Mouse (Mus musculus): ENCODE data around the gene Prkce. TPM values are rescaled to one million over a fixed set of nuclear protein-coding genes. Genes with fewer than 3 reads are reported as not detected.

Gene Prkce
- polyA plus RNA-seq, 1 experiment from 2014 or later, result 5.2 TPM

- WGBS, result 62% methylated on average over 9 of the region's 9 CpGs
- H3K27me3 ChIP-seq (replicated peaks; ENCODE audit: control insufficient read depth, insufficient read depth, low read length), result no peaks in the 10 kb centered on the region
- no peaks in the 10 kb centered on the region for H3K9me3 ChIP-seq (ENCODE audit: control insufficient read depth)
- H3K36me3 ChIP-seq (ENCODE audit: control insufficient read depth, insufficient read depth), result no peaks in the 10 kb centered on the region
- no peak for ATAC-seq
- no peak for TF ChIP-seq CTCF (IDR thresholded peaks at IDR 0.05; ENCODE audit: low read depth)
- no peak overlapping the region for H3K9ac ChIP-seq (ENCODE audit: low read depth, low read length)
- no peaks in the 10 kb centered on the region for H3K4me1 ChIP-seq (replicated peaks; ENCODE audit: control insufficient read depth, insufficient read depth, low read length)
- no peak overlapping the region for H3K4me3 ChIP-seq (ENCODE audit: low read depth, low read length)
- H3K27ac ChIP-seq (ENCODE audit: low read depth, low read length), result no peak overlapping the region
- no peak overlapping the region for H3K4me2 ChIP-seq (replicated peaks; ENCODE audit: low read depth)
Observed at GRCm38 (mm10) chr17:86214285-86214684, 46.7 kb downstream of the Prkce start.

DNA sequence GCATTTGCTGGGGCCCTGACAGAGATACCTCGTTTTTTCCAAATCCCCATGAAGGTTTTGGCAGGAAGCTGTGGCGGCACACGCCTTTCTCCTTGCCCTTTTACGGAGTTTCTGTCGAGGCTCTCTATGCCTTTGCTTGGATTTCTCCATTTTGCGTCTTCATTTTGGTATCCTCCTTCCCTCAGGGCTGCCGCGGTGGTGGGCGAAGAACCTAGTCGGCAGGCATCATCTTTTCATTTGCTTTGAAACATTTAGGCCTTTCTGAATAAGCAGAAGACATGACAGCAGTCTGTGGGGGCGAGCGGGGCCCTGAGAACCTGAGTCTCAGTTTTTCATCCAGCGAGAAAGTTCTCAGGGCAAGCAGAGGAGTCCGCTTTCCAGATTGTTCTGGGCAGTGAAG is 47.2 kb downstream of the Prkce start:
- no peak overlapping the region for H3K9ac ChIP-seq (ENCODE audit: low read depth, low read length)
- H3K9me3 ChIP-seq (ENCODE audit: control insufficient read depth), result no peaks in the 10 kb centered on the region
- 81% methylated on average over 14 of the region's 14 CpGs for WGBS
- TF ChIP-seq CTCF (IDR thresholded peaks at IDR 0.05; ENCODE audit: low read depth), result no peak
- no peak overlapping the region for H3K27ac ChIP-seq (ENCODE audit: low read depth, low read length)
- H3K27me3 ChIP-seq (replicated peaks; ENCODE audit: control insufficient read depth, insufficient read depth, low read length), result no peaks in the 10 kb centered on the region
- H3K4me1 ChIP-seq (replicated peaks; ENCODE audit: control insufficient read depth, insufficient read depth, low read length), result no peaks in the 10 kb centered on the region
- ATAC-seq, result no peak
- no peak overlapping the region for H3K4me2 ChIP-seq (replicated peaks; ENCODE audit: low read depth)
- H3K36me3 ChIP-seq (ENCODE audit: control insufficient read depth, insufficient read depth), result no peaks in the 10 kb centered on the region
- H3K4me3 ChIP-seq (ENCODE audit: low read depth, low read length), result no peak overlapping the region

DNA sequence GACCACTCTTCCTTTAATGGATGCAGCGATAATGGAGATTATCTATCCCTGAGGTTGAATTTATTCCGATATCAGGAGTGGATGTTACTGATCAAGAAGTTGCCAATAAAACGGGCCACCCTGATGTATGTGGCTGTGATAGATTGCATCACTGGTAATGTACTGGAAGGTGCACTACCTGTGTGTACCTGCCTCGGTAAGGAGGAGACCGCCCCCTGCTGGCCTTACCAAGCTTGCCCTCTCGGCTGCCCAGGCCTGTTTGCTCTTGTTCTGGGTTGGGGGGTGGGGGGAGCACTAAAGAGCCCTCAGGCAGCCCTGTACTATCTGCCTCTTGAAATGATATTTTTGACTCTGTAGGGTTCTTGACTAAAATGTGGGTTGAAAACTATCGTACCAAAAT is 48.2 kb downstream of the Prkce start:
- Histone ChIP-seq H3K27ac (ENCODE audit: low read depth, low read length) (no peak overlapping the region), H3K9me3 (ENCODE audit: control insufficient read depth) (no peaks in the 10 kb centered on the region), H3K4me1 (replicated peaks; ENCODE audit: control insufficient read depth, insufficient read depth, low read length) (no peaks in the 10 kb centered on the region), H3K4me3 (ENCODE audit: low read depth, low read length) (no peak overlapping the region), H3K4me2 (replicated peaks; ENCODE audit: low read depth) (no peak overlapping the region), H3K36me3 (ENCODE audit: control insufficient read depth, insufficient read depth) (no peaks in the 10 kb centered on the region), H3K27me3 (replicated peaks; ENCODE audit: control insufficient read depth, insufficient read depth, low read length) (no peaks in the 10 kb centered on the region), H3K9ac (ENCODE audit: low read depth, low read length) (no peak overlapping the region)
- ATAC-seq, result peak; percentile 64
- peak; percentile 86 for TF ChIP-seq CTCF (IDR thresholded peaks at IDR 0.05; ENCODE audit: low read depth)
- 62% methylated on average over 7 of the region's 7 CpGs for WGBS

DNA sequence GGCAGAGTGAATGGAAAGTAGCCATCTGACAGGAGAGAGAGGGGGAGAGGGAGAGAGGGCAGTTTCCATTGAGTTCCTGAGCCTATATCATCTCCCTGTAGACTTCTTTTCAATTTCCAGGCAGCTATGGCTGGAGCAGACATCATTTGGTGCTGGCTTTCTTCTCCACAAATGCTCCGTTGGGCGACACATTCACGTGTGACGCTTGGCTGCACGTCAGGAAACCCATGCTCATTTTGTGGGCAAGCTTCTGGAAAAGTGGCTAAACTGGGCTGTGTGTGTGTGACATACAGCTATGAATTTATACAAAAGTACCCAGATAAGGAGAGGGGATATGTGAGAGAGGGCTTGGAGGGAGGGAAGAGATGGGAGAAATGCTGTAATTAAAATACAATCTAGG is 49.9 kb downstream of the Prkce start:
- TF ChIP-seq CTCF (IDR thresholded peaks at IDR 0.05; ENCODE audit: low read depth), result no peak
- H3K9ac ChIP-seq (ENCODE audit: low read depth, low read length), result no peak overlapping the region
- H3K4me2 ChIP-seq (replicated peaks; ENCODE audit: low read depth), result no peak overlapping the region
- ATAC-seq, result no peak
- no peaks in the 10 kb centered on the region for H3K9me3 ChIP-seq (ENCODE audit: control insufficient read depth)
- H3K36me3 ChIP-seq (ENCODE audit: control insufficient read depth, insufficient read depth), result no peaks in the 10 kb centered on the region
- no peaks in the 10 kb centered on the region for H3K4me1 ChIP-seq (replicated peaks; ENCODE audit: control insufficient read depth, insufficient read depth, low read length)
- no peak overlapping the region for H3K4me3 ChIP-seq (ENCODE audit: low read depth, low read length)
- 90% methylated on average over 5 of the region's 5 CpGs for WGBS
- no peaks in the 10 kb centered on the region for H3K27me3 ChIP-seq (replicated peaks; ENCODE audit: control insufficient read depth, insufficient read depth, low read length)
- no peak overlapping the region for H3K27ac ChIP-seq (ENCODE audit: low read depth, low read length)

DNA sequence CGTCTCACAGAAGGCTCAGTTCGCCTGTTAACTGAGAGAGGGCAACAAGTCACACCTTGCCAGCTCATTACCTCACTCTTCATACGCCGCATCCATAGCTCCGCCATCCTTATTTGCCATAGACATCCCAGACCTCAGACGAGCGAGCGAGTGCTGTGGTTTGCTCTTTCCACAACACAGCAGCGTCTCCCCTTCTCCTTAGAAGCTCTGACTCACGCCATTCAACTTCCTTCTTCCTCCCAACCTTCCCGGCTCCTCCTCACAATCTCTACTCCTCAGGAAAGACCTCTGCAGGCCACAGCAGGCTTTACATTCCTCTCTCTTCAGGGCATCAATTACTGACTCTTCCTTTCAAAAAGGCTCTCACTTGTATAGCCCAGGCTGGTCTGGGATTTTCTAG is 51.0 kb downstream of the Prkce start:
- no peaks in the 10 kb centered on the region for H3K27me3 ChIP-seq (replicated peaks; ENCODE audit: control insufficient read depth, insufficient read depth, low read length)
- no peak overlapping the region for H3K4me3 ChIP-seq (ENCODE audit: low read depth, low read length)
- H3K9ac ChIP-seq (ENCODE audit: low read depth, low read length), result no peak overlapping the region
- WGBS, result 85% methylated on average over 11 of the region's 11 CpGs
- no peak for TF ChIP-seq CTCF (IDR thresholded peaks at IDR 0.05; ENCODE audit: low read depth)
- H3K36me3 ChIP-seq (ENCODE audit: control insufficient read depth, insufficient read depth), result no peaks in the 10 kb centered on the region
- ATAC-seq, result no peak
- H3K4me1 ChIP-seq (replicated peaks; ENCODE audit: control insufficient read depth, insufficient read depth, low read length), result no peaks in the 10 kb centered on the region
- no peak overlapping the region for H3K4me2 ChIP-seq (replicated peaks; ENCODE audit: low read depth)
- H3K27ac ChIP-seq (ENCODE audit: low read depth, low read length), result no peak overlapping the region
- H3K9me3 ChIP-seq (ENCODE audit: control insufficient read depth), result no peaks in the 10 kb centered on the region

- no peak for TF ChIP-seq CTCF (IDR thresholded peaks at IDR 0.05; ENCODE audit: low read depth)
- no peak overlapping the region for H3K9ac ChIP-seq (ENCODE audit: low read depth, low read length)
- no peaks in the 10 kb centered on the region for H3K9me3 ChIP-seq (ENCODE audit: control insufficient read depth)
- H3K27me3 ChIP-seq (replicated peaks; ENCODE audit: control insufficient read depth, insufficient read depth, low read length), result no peaks in the 10 kb centered on the region
- no peak overlapping the region for H3K27ac ChIP-seq (ENCODE audit: low read depth, low read length)
- 76% methylated on average over 10 of the region's 10 CpGs for WGBS
- H3K36me3 ChIP-seq (ENCODE audit: control insufficient read depth, insufficient read depth), result no peaks in the 10 kb centered on the region
- H3K4me1 ChIP-seq (replicated peaks; ENCODE audit: control insufficient read depth, insufficient read depth, low read length), result no peaks in the 10 kb centered on the region
- no peak overlapping the region for H3K4me3 ChIP-seq (ENCODE audit: low read depth, low read length)
- no peak overlapping the region for H3K4me2 ChIP-seq (replicated peaks; ENCODE audit: low read depth)
- no peak for ATAC-seq
Observed at GRCm38 (mm10) chr17:86225488-86226186, 58.1 kb downstream of the Prkce start.

DNA sequence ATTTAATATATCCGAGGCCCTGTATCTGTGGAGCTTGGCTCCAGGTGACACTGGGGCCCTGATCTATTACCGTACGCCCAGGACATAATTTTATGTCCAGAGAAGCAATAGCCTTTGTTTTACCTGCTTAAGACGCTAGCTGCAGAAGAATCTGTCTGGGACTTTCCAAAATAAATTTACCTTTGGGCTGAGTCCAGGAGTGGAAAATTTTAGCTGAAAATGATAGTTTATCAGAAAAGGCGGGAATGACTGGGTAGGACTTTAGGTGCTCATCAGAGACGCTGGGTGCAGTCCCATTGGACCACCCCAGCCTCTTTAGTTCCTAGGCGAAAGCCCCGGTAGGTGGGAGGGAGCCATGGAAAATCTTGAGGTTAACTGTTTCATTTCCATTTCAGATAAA is 58.6 kb downstream of the Prkce start:
- Histone ChIP-seq H3K36me3 (ENCODE audit: control insufficient read depth, insufficient read depth) (no peaks in the 10 kb centered on the region), H3K4me3 (ENCODE audit: low read depth, low read length) (no peak overlapping the region), H3K4me1 (replicated peaks; ENCODE audit: control insufficient read depth, insufficient read depth, low read length) (no peaks in the 10 kb centered on the region), H3K9me3 (ENCODE audit: control insufficient read depth) (no peaks in the 10 kb centered on the region), H3K27ac (ENCODE audit: low read depth, low read length) (no peak overlapping the region), H3K27me3 (replicated peaks; ENCODE audit: control insufficient read depth, insufficient read depth, low read length) (no peaks in the 10 kb centered on the region), H3K9ac (ENCODE audit: low read depth, low read length) (no peak overlapping the region), H3K4me2 (replicated peaks; ENCODE audit: low read depth) (no peak overlapping the region)
- 77% methylated on average over 8 of the region's 8 CpGs for WGBS
- no peak for ATAC-seq
- TF ChIP-seq CTCF (IDR thresholded peaks at IDR 0.05; ENCODE audit: low read depth), result no peak
